Mouse (Mus musculus) testis, adult 2 months (tissue): ENCODE data around the gene Lysmd3. TPM values are rescaled to one million over a fixed set of nuclear protein-coding genes. Genes with fewer than 3 reads are reported as not detected.

Experiments used
- H3K27ac ChIP-seq: fragments of 200-500 bp; 2 replicates; pipeline ENCODE4 v1.5.1; 2012; ENCODE audit warnings: low read depth, low read length; ENCODE audit not compliant: control insufficient read depth, insufficient read depth
- H3K27me3 ChIP-seq: fragments of 200-500 bp; 2 replicates; pipeline ENCODE4 v1.6.1; 2012; ENCODE audit warnings: mild to moderate bottlenecking, low read length, moderate library complexity; ENCODE audit not compliant: control insufficient read depth, insufficient read depth
- H3K36me3 ChIP-seq: fragments of 200-500 bp; 2 replicates; pipeline ENCODE4 v1.6.1; 2012; ENCODE audit warnings: mild to moderate bottlenecking, low read length; ENCODE audit not compliant: control insufficient read depth, insufficient read depth
- H3K4me1 ChIP-seq: fragments of 200-500 bp; 2 replicates; pipeline ENCODE4 v1.6.1; 2012; ENCODE audit warnings: low read length; ENCODE audit not compliant: control insufficient read depth, insufficient read depth
- H3K4me3 ChIP-seq: fragments of 200-500 bp; 2 replicates; pipeline ENCODE4 v1.5.1; 2012; ENCODE audit warnings: low read depth, mild to moderate bottlenecking, low read length, moderate library complexity, mixed read lengths; ENCODE audit not compliant: control insufficient read depth
- CTCF ChIP-seq: fragments of 200-500 bp; IDR thresholded peaks from 2 replicates; pipeline ENCODE4 v1.5.1; 2012; ENCODE audit warnings: low read depth, mild to moderate bottlenecking, inconsistent platforms, low read length, moderate library complexity; ENCODE audit not compliant: control insufficient read depth, insufficient read depth, insufficient replicate concordance
- POLR2A ChIP-seq: fragments of 200-500 bp; IDR thresholded peaks from 2 replicates; pipeline ENCODE4 v1.6.1; 2012; ENCODE audit warnings: low read depth, mild to moderate bottlenecking, inconsistent platforms, low read length, moderate library complexity; ENCODE audit not compliant: control insufficient read depth
- polyA plus RNA-seq: library from polyadenylated mRNA; depleted of rRNA; stranded (reverse); fragments of >200 nt; gene quantifications from 2 replicates; pipeline ENCODE4 v1.2.3, GENCODE M21; 2012

The Lysmd3 gene
- polyA plus RNA-seq, 1 experiment: 3.1 TPM

DNA sequence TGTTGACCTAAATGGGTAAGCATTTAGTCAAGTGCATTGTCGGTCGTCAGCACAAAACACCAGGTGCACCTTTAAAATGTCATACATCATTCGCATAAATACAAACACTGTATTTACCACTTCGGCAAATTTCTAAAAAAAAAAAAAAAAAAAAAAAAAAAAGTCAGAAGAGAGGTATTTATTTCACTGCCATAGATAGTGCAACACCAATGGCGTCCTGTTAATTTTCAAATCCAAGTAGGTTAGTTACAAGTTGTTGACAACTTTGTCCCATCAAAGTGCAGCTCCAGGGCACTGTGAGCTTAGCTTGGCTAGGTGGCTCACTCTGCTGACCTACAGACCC lies 484 bp upstream of the Lysmd3 start:
- TF ChIP-seq CTCF (no peak), POLR2A (no peak)
- peak overlapping the region; percentile 88 for H3K27ac ChIP-seq

DNA sequence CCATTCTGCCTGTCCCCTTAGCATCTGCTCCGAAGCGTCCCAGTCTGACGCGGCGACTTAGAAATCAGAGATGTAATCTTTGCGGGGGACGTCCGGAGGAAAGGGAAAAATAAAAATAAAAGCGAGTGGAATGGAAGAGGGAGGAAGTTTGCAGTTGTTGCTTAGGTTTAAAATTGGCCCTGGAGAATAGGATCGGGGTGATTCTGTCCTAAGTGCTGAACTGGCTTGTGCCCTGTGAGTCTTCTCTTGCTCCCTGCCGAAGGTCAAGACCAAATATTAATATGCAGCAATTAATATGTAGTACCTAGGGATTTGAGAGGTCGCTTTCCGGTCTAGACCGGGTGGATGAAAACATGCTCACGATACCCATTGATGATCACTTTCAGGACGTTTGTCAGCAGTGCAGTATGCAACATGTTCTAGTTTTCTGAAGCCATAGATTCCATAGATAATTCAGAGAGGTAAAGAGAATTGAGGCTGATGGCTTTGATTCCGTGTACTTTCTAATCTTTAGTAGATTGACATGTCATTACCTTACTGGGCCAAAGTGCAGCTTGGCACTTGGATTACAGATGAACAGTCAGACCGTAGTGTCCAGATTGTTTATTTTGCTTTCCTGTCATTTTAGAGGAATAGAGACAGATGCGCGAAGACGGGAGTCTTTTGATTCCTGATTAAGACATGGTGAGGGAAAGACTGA lies 740 bp downstream of the Lysmd3 start:
- peak overlapping the region; percentile 93 for H3K4me3 ChIP-seq
- H3K27ac ChIP-seq: peak overlapping the region; percentile 90
- H3K36me3 ChIP-seq: no peaks in the 10 kb centered on the region

More for the DNA sequence above, 484 bp upstream of the Lysmd3 start:
- H3K36me3 ChIP-seq: no peaks in the 10 kb centered on the region
- H3K4me1 ChIP-seq: peaks cover 5% of the 10 kb centered on the region
- no peaks in the 10 kb centered on the region for H3K27me3 ChIP-seq
- peak overlapping the region; percentile 93 for H3K4me3 ChIP-seq

GRCm38 (mm10) chr13:81663566-81664330 lies 6.3 kb downstream of the Lysmd3 start:
- TF ChIP-seq POLR2A: no peak
- TF ChIP-seq CTCF: no peak
- H3K4me1 ChIP-seq: no peaks in the 10 kb centered on the region
- H3K27me3 ChIP-seq: no peaks in the 10 kb centered on the region
- no peak overlapping the region for H3K27ac ChIP-seq
- H3K4me3 ChIP-seq: no peak overlapping the region
- no peaks in the 10 kb centered on the region for H3K36me3 ChIP-seq

More for the DNA sequence above, 740 bp downstream of the Lysmd3 start:
- Histone ChIP-seq H3K4me1 (peaks cover 5% of the 10 kb centered on the region), H3K27me3 (no peaks in the 10 kb centered on the region)
- TF ChIP-seq CTCF (no peak), POLR2A (no peak)

DNA sequence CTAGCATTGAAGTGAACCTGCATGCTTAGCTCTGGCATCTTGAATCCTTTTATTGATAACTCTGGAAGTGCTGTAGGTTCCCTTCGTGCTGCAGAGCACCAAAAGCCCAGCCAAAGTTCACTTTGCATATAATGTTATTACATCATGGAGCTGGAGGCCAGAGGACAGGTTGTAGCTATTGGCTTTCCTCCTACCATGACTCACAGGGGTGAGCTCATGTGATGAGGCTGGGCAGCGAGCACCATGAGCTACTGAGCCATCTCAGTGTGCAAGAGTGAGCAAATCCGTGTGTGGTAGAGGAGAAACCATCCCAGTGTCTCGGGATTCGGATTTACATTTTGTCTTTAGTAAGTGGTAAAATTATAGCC lies 6.9 kb downstream of the Lysmd3 start:
- Histone ChIP-seq H3K4me3 (no peak overlapping the region), H3K27me3 (no peaks in the 10 kb centered on the region), H3K36me3 (peaks cover under 1% of the 10 kb centered on the region; the same call in 1 of the 2 replicates), H3K27ac (no peak overlapping the region), H3K4me1 (no peaks in the 10 kb centered on the region)
- TF ChIP-seq POLR2A: no peak
- TF ChIP-seq CTCF: no peak

- Histone ChIP-seq H3K27me3 (no peaks in the 10 kb centered on the region), H3K27ac (no peak overlapping the region), H3K4me3 (no peak overlapping the region), H3K36me3 (peaks cover 1% of the 10 kb centered on the region; the same call in 1 of the 2 replicates), H3K4me1 (no peaks in the 10 kb centered on the region)
- TF ChIP-seq POLR2A (no peak), CTCF (no peak)
These were observed 10.2 kb downstream of the Lysmd3 start for GRCm38 (mm10) chr13:81667713-81668112.

- no peaks in the 10 kb centered on the region for H3K4me1 ChIP-seq
- no peaks in the 10 kb centered on the region for H3K36me3 ChIP-seq
- TF ChIP-seq POLR2A: no peak
- TF ChIP-seq CTCF: no peak
- no peak overlapping the region for H3K4me3 ChIP-seq
- no peaks in the 10 kb centered on the region for H3K27me3 ChIP-seq
- H3K27ac ChIP-seq: no peak overlapping the region
These were observed 17.9 kb downstream of the Lysmd3 start for GRCm38 (mm10) chr13:81675333-81675732.

DNA sequence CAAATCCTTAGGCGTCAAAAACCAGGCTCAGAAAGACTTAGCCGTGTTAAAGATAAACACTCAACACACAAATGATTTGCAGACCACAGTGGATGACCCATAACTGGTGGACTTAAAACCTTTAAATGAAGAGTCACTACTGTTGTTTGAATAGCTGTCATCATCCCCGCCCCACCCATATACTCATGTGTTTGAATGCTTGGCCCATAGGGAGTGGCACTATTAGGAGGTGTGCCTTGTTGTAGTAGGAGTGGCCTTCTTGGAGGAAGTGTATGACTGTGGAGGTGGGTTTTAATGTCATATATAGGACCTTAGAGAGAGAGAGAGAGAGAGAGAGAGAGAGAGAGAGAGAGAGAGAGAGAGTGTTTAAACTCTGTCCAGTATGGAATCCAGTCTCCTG lies 25.6 kb downstream of the Lysmd3 start:
- Histone ChIP-seq H3K4me1 (no peaks in the 10 kb centered on the region), H3K27me3 (no peaks in the 10 kb centered on the region), H3K27ac (no peak overlapping the region), H3K4me3 (no peak overlapping the region), H3K36me3 (no peaks in the 10 kb centered on the region)
- TF ChIP-seq POLR2A: no peak
- no peak for TF ChIP-seq CTCF

DNA sequence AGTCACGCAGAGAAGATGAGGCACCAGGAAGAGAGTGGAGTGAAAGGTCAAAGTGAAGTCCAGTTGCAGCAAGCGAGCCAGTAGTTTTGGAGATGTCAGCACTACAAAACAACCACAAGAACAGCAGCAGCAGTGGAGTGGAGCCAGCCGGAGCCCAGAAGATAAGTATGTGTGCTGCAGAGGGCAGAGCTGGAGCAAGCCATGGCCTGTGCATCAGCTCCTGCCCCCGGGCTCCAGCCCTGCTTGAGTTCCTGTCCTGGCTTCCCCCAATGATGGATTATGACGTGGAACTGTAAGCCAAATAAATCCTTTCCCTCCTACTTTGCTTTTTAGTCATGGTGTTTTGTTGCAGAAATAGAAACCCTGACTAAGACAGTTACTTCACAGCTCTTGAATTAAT lies 26.8 kb downstream of the Lysmd3 start:
- no peaks in the 10 kb centered on the region for H3K27me3 ChIP-seq
- no peaks in the 10 kb centered on the region for H3K36me3 ChIP-seq
- H3K27ac ChIP-seq: no peak overlapping the region
- H3K4me3 ChIP-seq: no peak overlapping the region
- TF ChIP-seq CTCF: no peak
- no peak for TF ChIP-seq POLR2A
- H3K4me1 ChIP-seq: no peaks in the 10 kb centered on the region
